Mouse (Mus musculus) lung, postnatal 4 days (tissue): Measurements from ENCODE around the gene Ssna1.

Source experiments
- DNase-seq, 2 experiments: peaks; one replicate each; pipeline ENCODE4 v3.0.0; 2021

The Ssna1 gene

GRCm38 (mm10) chr2:25289651-25290050 lies 17.4 kb upstream of the Ssna1 start, which contains the start of gene Lrrc26:
TSS of gene Lrrc26 (plus strand) at chr2:25289915.
- DNase-seq = peak; percentile 54 to 71

- no peak for DNase-seq
These were observed 16.6 kb upstream of the Ssna1 start for GRCm38 (mm10) chr2:25288734-25289345.

GRCm38 (mm10) chr2:25287927-25288649 lies 15.8 kb upstream of the Ssna1 start, which contains the start of gene Tmem210:
TSS of gene Tmem210 (plus strand) at chr2:25288145.
- no peak for DNase-seq

GRCm38 (mm10) chr2:25286837-25287636 lies 14.8 kb upstream of the Ssna1 start:
- DNase-seq = peak; percentile 62 to 80

GRCm38 (mm10) chr2:25286314-25286713 lies 14.1 kb upstream of the Ssna1 start:
- DNase-seq = no peak

GRCm38 (mm10) chr2:25285551-25285950 lies 13.3 kb upstream of the Ssna1 start:
- DNase-seq = no peak

- DNase-seq = peak; percentile 79 to 87
These were observed 7.0 kb upstream of the Ssna1 start for GRCm38 (mm10) chr2:25278928-25279882.

GRCm38 (mm10) chr2:25273010-25273409 lies 772 bp upstream of the Ssna1 start:
- DNase-seq = no peak

GRCm38 (mm10) chr2:25272515-25272914 lies 277 bp upstream of the Ssna1 start:
- DNase-seq = no peak

GRCm38 (mm10) chr2:25267746-25268309 lies 4.4 kb downstream of the Ssna1 start:
- DNase-seq = no peak

- DNase-seq = no peak
These were observed 5.0 kb downstream of the Ssna1 start for GRCm38 (mm10) chr2:25267241-25267640.

- DNase-seq = peak in 1 of 2 experiments; percentile 37
These were observed 5.5 kb downstream of the Ssna1 start for GRCm38 (mm10) chr2:25266720-25267119.

- peak in 1 of 2 experiments; percentile 26 for DNase-seq
These were observed 6.2 kb downstream of the Ssna1 start for GRCm38 (mm10) chr2:25265897-25266656.

- DNase-seq = no peak
These were observed 7.4 kb downstream of the Ssna1 start for GRCm38 (mm10) chr2:25264851-25265250.

GRCm38 (mm10) chr2:25264286-25264660 lies 8.0 kb downstream of the Ssna1 start:
- no peak for DNase-seq

GRCm38 (mm10) chr2:25263623-25264285 lies 8.5 kb downstream of the Ssna1 start:
- no peak for DNase-seq

- peak; percentile 50 to 53 for DNase-seq
These were observed 9.2 kb downstream of the Ssna1 start for GRCm38 (mm10) chr2:25262795-25263622.

GRCm38 (mm10) chr2:25262291-25262767 lies 9.9 kb downstream of the Ssna1 start, which contains the start of gene Tprn:
TSS of gene Tprn (plus strand) at chr2:25262618.
- peak; percentile 94 to 97 for DNase-seq

- DNase-seq = no peak
These were observed 10.4 kb downstream of the Ssna1 start for GRCm38 (mm10) chr2:25261870-25262269.
